Mouse (Mus musculus) hindbrain, embryonic 12.5 days (tissue): ENCODE measurements at regions not wholly inside any gene's neighbourhood (a gene's known extent, or its start where the extent isn't known, plus 50 kb on each side); places are given as distances from the start of the nearest gene placed in this dataset.

Experiments
- ATAC-seq: fragments of 200-750 bp; cut with Nextera tagmentation; 2 replicates; pipeline ENCODE4 v1.8.0; 2017; ENCODE audit warnings: moderate TSS enrichment; ENCODE audit not compliant: low FRiP score
- H3K27ac ChIP-seq: fragments of 300-500 bp; sonication (generic); 2 replicates; pipeline ENCODE4 v1.5.1; 2016; ENCODE audit warnings: mild to moderate bottlenecking
- H3K27me3 ChIP-seq: fragments of 300-500 bp; sonication (generic); 2 replicates; pipeline ENCODE4 v1.6.1; 2016; ENCODE audit warnings: mild to moderate bottlenecking
- H3K36me3 ChIP-seq: fragments of 300-500 bp; sonication (generic); 2 replicates; pipeline ENCODE4 v1.6.1; 2016; ENCODE audit warnings: mild to moderate bottlenecking
- H3K4me1 ChIP-seq: fragments of 300-500 bp; sonication (generic); 2 replicates; pipeline ENCODE4 v1.6.1; 2016
- H3K4me2 ChIP-seq: fragments of 300-500 bp; sonication (generic); replicated peaks from 2 replicates; pipeline ENCODE4 v1.6.1; 2016; ENCODE audit warnings: mild to moderate bottlenecking
- H3K4me3 ChIP-seq: fragments of 300-500 bp; sonication (generic); 2 replicates; pipeline ENCODE4 v1.5.1; 2016; ENCODE audit warnings: mild to moderate bottlenecking
- H3K9ac ChIP-seq: fragments of 300-500 bp; sonication (generic); 2 replicates; pipeline ENCODE4 v1.6.1; 2016; ENCODE audit warnings: mild to moderate bottlenecking, moderate library complexity
- H3K9me3 ChIP-seq: fragments of 300-500 bp; sonication (generic); replicated peaks from 2 replicates; pipeline ENCODE4 v1.6.1; 2016; ENCODE audit warnings: mild to moderate bottlenecking
- WGBS: fragments of 180-500 bp; shearing (Covaris S2); methylation state at CpG from one replicate; pipeline ENCODE4 v1.1.7; 2016; 5-methylcytosine and 5-hydroxymethylcytosine counted together

GRCm38 (mm10) chr1:28677700-28678099 lies 102.4 kb downstream of the Gm597 start:
- Histone ChIP-seq H3K9me3 (no peaks in the 10 kb centered on the region), H3K4me1 (no peaks in the 10 kb centered on the region), H3K9ac (no peak overlapping the region), H3K4me2 (no peak overlapping the region), H3K27ac (no peak overlapping the region), H3K36me3 (no peaks in the 10 kb centered on the region), H3K4me3 (no peak overlapping the region), H3K27me3 (no peaks in the 10 kb centered on the region)
- ATAC-seq = peak; percentile 64; the same call in 1 of the 2 replicates
- 65% methylated on average over 2 of the region's 2 CpGs for WGBS

- Histone ChIP-seq H3K4me1 (no peaks in the 10 kb centered on the region), H3K27ac (no peak overlapping the region), H3K4me2 (no peak overlapping the region), H3K9me3 (no peaks in the 10 kb centered on the region), H3K27me3 (no peaks in the 10 kb centered on the region), H3K9ac (no peak overlapping the region), H3K36me3 (no peaks in the 10 kb centered on the region), H3K4me3 (no peak overlapping the region)
- no peak for ATAC-seq
- WGBS = 50% methylated on average over 1 of the region's 1 CpGs
These were observed 104.7 kb downstream of the Gm597 start for GRCm38 (mm10) chr1:28675336-28675735.

GRCm38 (mm10) chr1:28640818-28641217 lies 139.2 kb downstream of the Gm597 start:
- H3K4me3 ChIP-seq = no peak overlapping the region
- no peak overlapping the region for H3K27ac ChIP-seq
- no peaks in the 10 kb centered on the region for H3K4me1 ChIP-seq
- no peak for ATAC-seq
- no peak overlapping the region for H3K9ac ChIP-seq
- H3K9me3 ChIP-seq = no peaks in the 10 kb centered on the region
- no peak overlapping the region for H3K4me2 ChIP-seq
- H3K27me3 ChIP-seq = no peaks in the 10 kb centered on the region
- WGBS = 84% methylated on average over 4 of the region's 4 CpGs
- H3K36me3 ChIP-seq = no peaks in the 10 kb centered on the region

- Histone ChIP-seq H3K9ac (no peak overlapping the region), H3K27me3 (no peaks in the 10 kb centered on the region), H3K4me2 (no peak overlapping the region), H3K9me3 (no peaks in the 10 kb centered on the region), H3K27ac (no peak overlapping the region), H3K36me3 (no peaks in the 10 kb centered on the region), H3K4me1 (no peaks in the 10 kb centered on the region), H3K4me3 (no peak overlapping the region)
- ATAC-seq = no peak
- 93% methylated on average over 9 of the region's 9 CpGs for WGBS
These were observed 157.3 kb downstream of the Gm597 start for GRCm38 (mm10) chr1:28622745-28623144.

GRCm38 (mm10) chr1:28602383-28602782 lies 177.7 kb downstream of the Gm597 start:
- no peak for ATAC-seq
- WGBS = 88% methylated on average over 1 of the region's 1 CpGs

GRCm38 (mm10) chr1:28565383-28566154 lies 214.5 kb downstream of the Gm597 start:
- Histone ChIP-seq H3K4me1 (0 out of 2 replicates have a peak, but pooled peaks cover 2% of the 10 kb centered on the region), H3K9ac (no peak overlapping the region), H3K36me3 (no peaks in the 10 kb centered on the region), H3K4me2 (no peak overlapping the region), H3K27ac (no peak overlapping the region), H3K9me3 (no peaks in the 10 kb centered on the region), H3K27me3 (no peaks in the 10 kb centered on the region), H3K4me3 (no peak overlapping the region)
- WGBS = 79% methylated on average over 11 of the region's 11 CpGs
- ATAC-seq = no peak

More at GRCm38 (mm10) chr1:28602383-28602782, 177.7 kb downstream of the Gm597 start:
- H3K9me3 ChIP-seq = no peaks in the 10 kb centered on the region
- H3K27ac ChIP-seq = no peak overlapping the region
- H3K36me3 ChIP-seq = no peaks in the 10 kb centered on the region
- H3K4me2 ChIP-seq = no peak overlapping the region
- no peak overlapping the region for H3K4me3 ChIP-seq
- no peak overlapping the region for H3K9ac ChIP-seq
- H3K27me3 ChIP-seq = no peaks in the 10 kb centered on the region
- no peaks in the 10 kb centered on the region for H3K4me1 ChIP-seq

GRCm38 (mm10) chr1:28563894-28564293 lies 216.2 kb downstream of the Gm597 start:
- H3K27me3 ChIP-seq = no peaks in the 10 kb centered on the region
- 70% methylated on average over 3 of the region's 3 CpGs for WGBS
- no peak overlapping the region for H3K27ac ChIP-seq

More at GRCm38 (mm10) chr1:28563894-28564293, 216.2 kb downstream of the Gm597 start:
- no peaks in the 10 kb centered on the region for H3K36me3 ChIP-seq
- H3K4me2 ChIP-seq = no peak overlapping the region
- H3K9ac ChIP-seq = no peak overlapping the region
- no peaks in the 10 kb centered on the region for H3K9me3 ChIP-seq
- H3K4me1 ChIP-seq = 0 out of 2 replicates have a peak, but pooled peaks cover 2% of the 10 kb centered on the region
- H3K4me3 ChIP-seq = no peak overlapping the region
- no peak for ATAC-seq
